Mouse (Mus musculus): ENCODE measurements at regions not wholly inside any gene's neighbourhood (a gene's known extent, or its start where the extent isn't known, plus 50 kb on each side); places are given as distances from the start of the nearest gene placed in this dataset.

DNA sequence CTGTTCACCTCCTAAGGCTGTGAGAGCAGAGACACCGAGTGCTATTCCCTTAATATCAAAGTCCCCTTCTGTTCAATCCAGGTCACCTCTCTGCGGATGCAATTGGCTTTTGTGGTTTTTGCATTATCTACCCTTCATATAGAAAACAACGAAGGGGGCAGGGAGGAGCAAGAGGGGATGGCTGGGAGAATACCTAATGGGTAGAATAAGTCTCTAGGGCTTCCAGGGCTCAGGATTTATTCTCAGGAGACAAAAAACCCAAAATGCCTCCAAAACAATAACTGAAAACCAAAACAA lies 52.5 kb upstream of the Slc38a2 start:
- Histone ChIP-seq H3K4me3 (ENCODE audit: control insufficient read depth, insufficient read depth, low read length) (no peak overlapping the region), H3K27ac (ENCODE audit: control insufficient read depth, insufficient read depth, low read length) (no peak overlapping the region), H3K4me1 (replicated peaks; ENCODE audit: control insufficient read depth, insufficient read depth, low read length) (0 out of 2 replicates have a peak, but pooled peaks cover 6% of the 10 kb centered on the region), H3K36me3 (ENCODE audit: control insufficient read depth, insufficient read depth, low read length) (no peaks in the 10 kb centered on the region), H3K27me3 (ENCODE audit: control insufficient read depth, insufficient read depth, low read length) (no peaks in the 10 kb centered on the region)
- DNase-seq, result no peak
- no peak for TF ChIP-seq POLR2A (IDR thresholded peaks at IDR 0.05; ENCODE audit: control insufficient read depth, extremely low read depth, insufficient read depth, low read length, poor library complexity)
- TF ChIP-seq CTCF (IDR thresholded peaks at IDR 0.05; ENCODE audit: borderline replicate concordance, control insufficient read depth, extremely low read depth, insufficient read depth, low read length, poor library complexity), result no peak
- 72% methylated on average over 3 of the region's 3 CpGs for WGBS

DNA sequence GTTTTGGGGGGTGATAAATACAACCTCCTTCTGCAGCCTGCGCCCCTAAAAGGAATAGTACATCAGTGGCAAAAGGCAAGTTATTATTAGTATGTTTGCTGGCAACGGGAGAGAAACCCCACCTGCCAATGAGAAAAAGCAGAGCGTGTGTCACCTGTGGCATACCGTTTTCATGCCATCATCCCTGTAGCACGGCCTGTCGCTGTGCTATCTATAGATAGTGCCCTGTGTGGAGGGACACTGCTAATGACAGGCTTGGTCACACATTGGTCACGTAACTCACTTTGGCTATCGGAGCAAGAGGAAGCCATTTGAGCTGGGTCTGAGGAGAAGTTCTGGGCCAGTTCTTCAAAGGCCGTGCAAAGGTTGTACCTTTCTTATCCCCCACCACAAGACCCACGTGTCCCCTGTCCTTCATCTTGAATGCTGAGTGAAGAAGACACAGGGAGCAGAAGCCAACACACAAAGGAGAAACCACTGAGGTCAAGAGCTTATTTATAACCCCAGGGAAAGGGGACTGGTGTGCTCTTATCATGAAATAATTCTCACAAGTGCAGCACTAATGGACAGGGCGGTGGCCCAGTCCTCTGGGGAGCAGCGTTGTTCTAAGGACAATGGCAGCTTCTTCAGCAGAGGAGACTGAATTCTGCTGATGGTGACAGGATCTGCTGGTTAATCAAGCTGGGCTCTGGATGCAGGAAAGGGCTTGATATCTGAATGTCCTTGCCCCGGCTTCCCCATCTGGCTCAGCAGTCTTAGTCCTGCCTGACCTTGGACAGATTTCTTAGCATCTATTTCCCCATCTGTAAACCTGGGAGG lies 51.9 kb upstream of the Slc38a2 start:
- Histone ChIP-seq H3K27me3 (ENCODE audit: control insufficient read depth, insufficient read depth, low read length) (no peaks in the 10 kb centered on the region), H3K4me1 (replicated peaks; ENCODE audit: control insufficient read depth, insufficient read depth, low read length) (0 out of 2 replicates have a peak, but pooled peaks cover 6% of the 10 kb centered on the region), H3K36me3 (ENCODE audit: control insufficient read depth, insufficient read depth, low read length) (no peaks in the 10 kb centered on the region), H3K27ac (ENCODE audit: control insufficient read depth, insufficient read depth, low read length) (no peak overlapping the region), H3K4me3 (ENCODE audit: control insufficient read depth, insufficient read depth, low read length) (no peak overlapping the region)
- 89% methylated on average over 13 of the region's 13 CpGs for WGBS
- TF ChIP-seq POLR2A (IDR thresholded peaks at IDR 0.05; ENCODE audit: control insufficient read depth, extremely low read depth, insufficient read depth, low read length, poor library complexity), result no peak
- TF ChIP-seq CTCF (IDR thresholded peaks at IDR 0.05; ENCODE audit: borderline replicate concordance, control insufficient read depth, extremely low read depth, insufficient read depth, low read length, poor library complexity), result no peak
- no peak for DNase-seq

DNA sequence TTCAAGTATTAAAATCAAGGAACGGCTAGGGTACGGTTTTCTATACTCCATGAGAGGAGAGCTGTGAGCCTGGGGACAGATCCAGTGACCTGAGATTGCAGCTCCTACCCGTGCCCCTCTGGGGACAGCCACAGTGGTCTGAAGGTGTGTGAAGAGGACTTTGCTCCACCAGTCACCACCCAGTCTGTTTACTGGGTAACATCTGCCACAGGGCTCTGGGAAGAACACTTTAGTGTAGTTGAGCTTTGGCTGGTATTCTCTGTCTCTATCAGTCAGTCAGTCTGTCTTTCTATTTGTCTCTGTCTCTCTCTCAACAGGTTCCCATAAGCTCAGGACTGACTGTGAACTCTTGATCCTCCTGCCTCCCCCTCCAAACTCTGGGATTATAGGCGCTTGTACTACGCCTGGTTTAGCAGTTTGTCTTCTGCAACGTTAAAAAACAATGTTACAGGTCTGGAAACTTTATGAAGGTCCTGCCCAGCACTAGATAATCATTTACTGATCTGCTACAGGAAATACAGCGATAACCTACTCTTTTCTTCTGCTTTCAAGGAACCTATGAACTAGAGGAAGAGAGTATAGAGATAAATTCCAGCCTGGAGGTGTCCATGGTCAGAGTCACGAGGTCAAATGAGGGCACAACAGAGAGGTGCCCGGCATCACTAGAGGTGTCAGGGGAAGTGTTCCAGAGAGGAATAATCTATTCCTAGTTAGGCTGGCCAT lies 50.2 kb upstream of the Slc38a2 start:
- Histone ChIP-seq H3K27ac (ENCODE audit: control insufficient read depth, insufficient read depth, low read length) (no peak overlapping the region), H3K27me3 (ENCODE audit: control insufficient read depth, insufficient read depth, low read length) (no peaks in the 10 kb centered on the region), H3K4me1 (replicated peaks; ENCODE audit: control insufficient read depth, insufficient read depth, low read length) (0 out of 2 replicates have a peak, but pooled peaks cover 6% of the 10 kb centered on the region), H3K36me3 (ENCODE audit: control insufficient read depth, insufficient read depth, low read length) (no peaks in the 10 kb centered on the region), H3K4me3 (ENCODE audit: control insufficient read depth, insufficient read depth, low read length) (no peak overlapping the region)
- no peak for TF ChIP-seq POLR2A (IDR thresholded peaks at IDR 0.05; ENCODE audit: control insufficient read depth, extremely low read depth, insufficient read depth, low read length, poor library complexity)
- no peak for TF ChIP-seq CTCF (IDR thresholded peaks at IDR 0.05; ENCODE audit: borderline replicate concordance, control insufficient read depth, extremely low read depth, insufficient read depth, low read length, poor library complexity)
- WGBS, result 90% methylated on average over 9 of the region's 9 CpGs
- no peak for DNase-seq
